Mouse (Mus musculus): Measurements from ENCODE around the gene Fam178b. TPM values are rescaled to one million over a fixed set of nuclear protein-coding genes. Genes with fewer than 3 reads are reported as not detected.

Fam178b gene
- polyA plus RNA-seq, 1 experiment from 2014 or later: 0.25 TPM

GRCm38 (mm10) chr1:36665934-36666333 is 17.0 kb downstream of the Fam178b start:
- Histone ChIP-seq H3K9ac (no peak overlapping the region), H3K4me1 (replicated peaks) (0 out of 2 replicates have a peak, but pooled peaks cover 3% of the 10 kb centered on the region), H3K27me3 (replicated peaks) (no peaks in the 10 kb centered on the region), H3K4me3 (replicated peaks) (no peak overlapping the region), H3K36me3 (no peaks in the 10 kb centered on the region), H3K4me2 (replicated peaks) (no peak overlapping the region), H3K9me3 (no peaks in the 10 kb centered on the region), H3K27ac (no peak overlapping the region)
- peak; percentile 34; the same call in 1 of the 2 replicates for ATAC-seq
- WGBS: 58% methylated on average over 4 of the region's 4 CpGs

DNA sequence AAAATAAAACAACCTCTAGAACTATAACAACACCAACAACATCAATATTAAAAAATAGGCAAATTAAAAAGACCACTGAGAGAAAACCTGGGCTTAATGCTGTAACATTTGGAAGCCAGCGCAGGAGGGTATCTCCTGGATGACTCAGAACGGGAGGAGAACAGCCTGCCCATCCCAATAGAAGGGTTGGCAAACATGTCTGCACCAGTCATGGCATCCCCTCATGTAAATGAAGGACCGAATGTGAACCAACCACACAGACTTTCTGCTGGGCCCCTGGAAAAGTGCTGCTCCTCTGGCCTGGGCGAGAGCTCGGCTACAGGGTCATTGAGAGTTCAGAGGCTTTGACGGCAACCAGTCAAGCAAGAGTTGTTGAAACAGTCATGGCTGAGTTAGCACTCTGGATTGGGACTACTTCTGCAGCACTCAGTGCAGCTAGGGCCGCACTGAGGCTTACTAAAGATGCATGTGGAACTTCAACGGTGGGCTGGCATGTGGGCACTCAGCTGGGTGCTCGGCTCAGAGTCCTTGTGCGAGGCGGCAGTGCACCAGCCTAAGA is 17.7 kb downstream of the Fam178b start:
- Histone ChIP-seq H3K4me3 (replicated peaks) (no peak overlapping the region), H3K4me1 (replicated peaks) (0 out of 2 replicates have a peak, but pooled peaks cover 3% of the 10 kb centered on the region), H3K9me3 (no peaks in the 10 kb centered on the region), H3K9ac (no peak overlapping the region), H3K27me3 (replicated peaks) (no peaks in the 10 kb centered on the region), H3K27ac (no peak overlapping the region), H3K36me3 (no peaks in the 10 kb centered on the region), H3K4me2 (replicated peaks) (no peak overlapping the region)
- 70% methylated on average over 11 of the region's 11 CpGs for WGBS
- no peak for ATAC-seq

- Histone ChIP-seq H3K4me2 (replicated peaks) (no peak overlapping the region), H3K27ac (no peak overlapping the region), H3K27me3 (replicated peaks) (no peaks in the 10 kb centered on the region), H3K4me1 (replicated peaks) (0 out of 2 replicates have a peak, but pooled peaks cover 3% of the 10 kb centered on the region), H3K36me3 (no peaks in the 10 kb centered on the region), H3K9me3 (no peaks in the 10 kb centered on the region), H3K4me3 (replicated peaks) (no peak overlapping the region), H3K9ac (no peak overlapping the region)
- WGBS: 48% methylated on average over 4 of the region's 4 CpGs
- ATAC-seq: peak; percentile 63
These were observed 18.5 kb downstream of the Fam178b start for GRCm38 (mm10) chr1:36664457-36664856.

- no peaks in the 10 kb centered on the region for H3K36me3 ChIP-seq
- H3K4me2 ChIP-seq (replicated peaks): no peak overlapping the region
- 0 out of 2 replicates have a peak, but pooled peaks cover 3% of the 10 kb centered on the region for H3K4me1 ChIP-seq (replicated peaks)
- H3K9ac ChIP-seq: no peak overlapping the region; the same call in 1 of the 2 replicates
- H3K27me3 ChIP-seq (replicated peaks): no peaks in the 10 kb centered on the region
- WGBS: 76% methylated on average over 7 of the region's 7 CpGs
- no peak overlapping the region for H3K27ac ChIP-seq
- peak; percentile 41; the same call in 1 of the 2 replicates for ATAC-seq
- no peak overlapping the region for H3K4me3 ChIP-seq (replicated peaks)
- H3K9me3 ChIP-seq: no peaks in the 10 kb centered on the region
These were observed 24.2 kb downstream of the Fam178b start for GRCm38 (mm10) chr1:36658621-36659399.

DNA sequence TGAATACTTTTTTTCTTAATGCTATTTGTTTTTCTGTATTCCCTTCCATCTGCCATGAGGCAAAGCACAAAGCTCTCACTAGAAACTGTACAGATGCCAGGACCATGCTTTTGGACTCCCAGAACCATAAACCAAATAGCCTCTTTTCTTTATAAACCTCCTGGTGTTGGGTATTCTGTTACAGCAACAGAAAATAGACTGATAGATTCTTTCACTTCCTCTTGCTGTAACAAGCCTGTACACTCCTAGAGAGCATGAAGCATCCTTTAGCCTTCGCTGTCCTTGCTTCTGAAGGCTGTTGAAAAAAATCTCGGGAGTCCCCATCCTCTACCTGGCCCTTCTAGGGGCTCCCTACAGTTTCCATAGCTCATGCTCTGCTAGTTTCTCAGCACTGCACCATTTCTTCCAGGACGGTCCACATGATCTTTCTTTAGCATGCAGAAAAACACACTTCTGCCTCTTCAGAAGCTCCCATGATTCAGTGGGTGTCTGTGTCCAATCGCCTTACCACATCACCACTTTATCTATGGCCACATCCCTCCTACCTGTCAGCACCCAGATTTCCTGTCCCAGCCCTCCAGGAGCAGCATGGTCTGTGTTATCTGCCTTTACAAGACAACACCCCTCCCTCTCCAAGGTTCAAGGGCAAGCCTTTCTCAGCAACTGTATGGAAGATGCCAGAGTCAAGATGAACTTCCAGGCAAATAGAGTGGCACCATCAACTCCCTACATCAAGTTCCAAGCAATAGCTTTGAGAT is 25.1 kb downstream of the Fam178b start:
- Histone ChIP-seq H3K9ac (no peak overlapping the region), H3K9me3 (no peaks in the 10 kb centered on the region), H3K4me1 (replicated peaks) (0 out of 2 replicates have a peak, but pooled peaks cover 3% of the 10 kb centered on the region), H3K36me3 (no peaks in the 10 kb centered on the region), H3K27me3 (replicated peaks) (no peaks in the 10 kb centered on the region), H3K4me3 (replicated peaks) (no peak overlapping the region), H3K27ac (no peak overlapping the region), H3K4me2 (replicated peaks) (no peak overlapping the region)
- no peak; the same call in 1 of the 2 replicates for ATAC-seq
- 74% methylated on average over 4 of the region's 4 CpGs for WGBS

DNA sequence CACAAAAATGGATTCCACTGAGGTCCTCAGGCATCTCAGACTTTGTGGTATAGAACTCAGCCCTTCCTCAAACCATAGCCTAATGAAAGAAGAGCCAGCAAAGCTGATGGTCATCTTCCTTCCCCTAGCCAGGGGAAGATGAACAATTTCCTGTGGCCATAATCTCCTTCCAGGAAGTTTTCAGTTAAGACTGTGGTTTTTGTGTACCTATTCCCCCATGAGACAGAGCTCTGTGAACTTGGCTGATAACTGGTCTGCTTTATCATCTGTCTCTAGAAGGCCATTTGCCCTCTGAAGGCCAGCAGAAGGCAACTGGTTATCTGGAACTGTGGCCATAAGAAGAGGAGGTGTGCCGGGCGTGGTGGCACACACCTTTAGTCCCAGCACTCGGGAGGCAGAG is 26.8 kb downstream of the Fam178b start:
- no peak for ATAC-seq
- Histone ChIP-seq H3K4me3 (replicated peaks) (no peak overlapping the region), H3K36me3 (no peaks in the 10 kb centered on the region), H3K27ac (no peak overlapping the region), H3K9me3 (no peaks in the 10 kb centered on the region), H3K9ac (no peak overlapping the region), H3K4me1 (replicated peaks) (0 out of 2 replicates have a peak, but pooled peaks cover 3% of the 10 kb centered on the region), H3K4me2 (replicated peaks) (no peak overlapping the region), H3K27me3 (replicated peaks) (no peaks in the 10 kb centered on the region)
- WGBS: 87% methylated on average over 3 of the region's 3 CpGs

GRCm38 (mm10) chr1:36655039-36655438 is 27.9 kb downstream of the Fam178b start:
- Histone ChIP-seq H3K27ac (no peak overlapping the region), H3K4me2 (replicated peaks) (no peak overlapping the region), H3K9me3 (no peaks in the 10 kb centered on the region), H3K4me3 (replicated peaks) (no peak overlapping the region), H3K4me1 (replicated peaks) (0 out of 2 replicates have a peak, but pooled peaks cover 3% of the 10 kb centered on the region), H3K9ac (no peak overlapping the region), H3K27me3 (replicated peaks) (no peaks in the 10 kb centered on the region), H3K36me3 (no peaks in the 10 kb centered on the region)
- WGBS: 83% methylated on average over 5 of the region's 5 CpGs
- no peak for ATAC-seq

DNA sequence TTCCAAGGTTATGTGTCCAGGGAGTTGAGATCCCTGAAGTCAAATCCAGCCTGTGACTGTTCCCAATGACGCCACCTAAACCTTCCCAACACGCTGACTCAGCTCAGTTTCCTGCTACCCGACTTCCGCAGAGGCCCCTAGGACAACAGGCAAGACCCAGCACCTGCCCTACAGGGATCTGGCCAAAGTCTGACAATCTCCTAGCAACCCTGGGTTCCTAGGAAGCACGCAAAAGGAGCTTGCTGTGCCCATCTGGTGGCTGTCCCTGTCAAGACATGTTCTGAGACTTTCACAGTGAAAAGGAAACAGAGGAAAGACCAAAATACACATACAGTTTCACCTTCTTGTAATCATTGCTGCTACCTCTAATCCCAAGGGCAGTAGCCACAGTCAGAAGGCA is 35.4 kb downstream of the Fam178b start:
- H3K27ac ChIP-seq: 0 out of 2 replicates have a peak overlapping the region, but pooled peaks have one; percentile 9
- H3K4me2 ChIP-seq (replicated peaks): no peak overlapping the region
- no peak overlapping the region for H3K4me3 ChIP-seq (replicated peaks)
- no peaks in the 10 kb centered on the region for H3K27me3 ChIP-seq (replicated peaks)
- H3K4me1 ChIP-seq (replicated peaks): 0 out of 2 replicates have a peak, but pooled peaks cover 3% of the 10 kb centered on the region
- no peaks in the 10 kb centered on the region for H3K36me3 ChIP-seq
- no peak overlapping the region for H3K9ac ChIP-seq
- no peaks in the 10 kb centered on the region for H3K9me3 ChIP-seq
- peak; percentile 95 for ATAC-seq
- 38% methylated on average over 5 of the region's 5 CpGs for WGBS

GRCm38 (mm10) chr1:36646285-36646684 is 36.7 kb downstream of the Fam178b start:
- Histone ChIP-seq H3K4me2 (replicated peaks) (no peak overlapping the region), H3K9me3 (no peaks in the 10 kb centered on the region), H3K4me1 (replicated peaks) (0 out of 2 replicates have a peak, but pooled peaks cover 3% of the 10 kb centered on the region), H3K9ac (no peak overlapping the region), H3K27ac (no peak overlapping the region), H3K27me3 (replicated peaks) (no peaks in the 10 kb centered on the region), H3K36me3 (no peaks in the 10 kb centered on the region), H3K4me3 (replicated peaks) (no peak overlapping the region)
- WGBS: 69% methylated on average over 3 of the region's 3 CpGs
- ATAC-seq: no peak

GRCm38 (mm10) chr1:36644615-36645007 is 38.4 kb downstream of the Fam178b start:
- 78% methylated on average over 9 of the region's 9 CpGs for WGBS
- H3K9ac ChIP-seq: no peak overlapping the region
- ATAC-seq: no peak

GRCm38 (mm10) chr1:36643957-36644614 is 38.9 kb downstream of the Fam178b start:
- no peak overlapping the region for H3K27ac ChIP-seq
- H3K4me2 ChIP-seq (replicated peaks): no peak overlapping the region
- no peaks in the 10 kb centered on the region for H3K27me3 ChIP-seq (replicated peaks)
- WGBS: 81% methylated on average over 7 of the region's 7 CpGs
- H3K4me3 ChIP-seq (replicated peaks): no peak overlapping the region
- H3K9me3 ChIP-seq: no peaks in the 10 kb centered on the region
- 0 out of 2 replicates have a peak, but pooled peaks cover 3% of the 10 kb centered on the region for H3K4me1 ChIP-seq (replicated peaks)
- ATAC-seq: no peak
- H3K9ac ChIP-seq: no peak overlapping the region
- no peaks in the 10 kb centered on the region for H3K36me3 ChIP-seq

More at GRCm38 (mm10) chr1:36644615-36645007, 38.4 kb downstream of the Fam178b start:
- Histone ChIP-seq H3K9me3 (no peaks in the 10 kb centered on the region), H3K27me3 (replicated peaks) (no peaks in the 10 kb centered on the region), H3K27ac (no peak overlapping the region), H3K4me2 (replicated peaks) (no peak overlapping the region), H3K4me3 (replicated peaks) (no peak overlapping the region), H3K4me1 (replicated peaks) (0 out of 2 replicates have a peak, but pooled peaks cover 3% of the 10 kb centered on the region), H3K36me3 (no peaks in the 10 kb centered on the region)
